Mouse (Mus musculus) ovary, postnatal 14 days (tissue): ENCODE measurements at regions not wholly inside any gene's neighbourhood (a gene's known extent, or its start where the extent isn't known, plus 50 kb on each side); places are given as distances from the start of the nearest gene placed in this dataset.
A peak's percentile ranks its signal among the peaks of the same experiment; 100 is the strongest.
"Not testable (repeated sequence)": the region's sequence is repeated elsewhere in the genome, so short reads cannot be mapped to it uniquely, and the experiment has no call there.

Experiments
- DNase-seq: peaks from one replicate; pipeline ENCODE4 v3.0.0; 2022; ENCODE audit warnings: low spot score

GRCm38 (mm10) chr7:73032316-73032980, 342.9 kb upstream of the Rgma start:
- no peak for DNase-seq

GRCm38 (mm10) chr7:73036801-73037555, 338.3 kb upstream of the Rgma start:
- DNase-seq, result peak; percentile 33

DNA sequence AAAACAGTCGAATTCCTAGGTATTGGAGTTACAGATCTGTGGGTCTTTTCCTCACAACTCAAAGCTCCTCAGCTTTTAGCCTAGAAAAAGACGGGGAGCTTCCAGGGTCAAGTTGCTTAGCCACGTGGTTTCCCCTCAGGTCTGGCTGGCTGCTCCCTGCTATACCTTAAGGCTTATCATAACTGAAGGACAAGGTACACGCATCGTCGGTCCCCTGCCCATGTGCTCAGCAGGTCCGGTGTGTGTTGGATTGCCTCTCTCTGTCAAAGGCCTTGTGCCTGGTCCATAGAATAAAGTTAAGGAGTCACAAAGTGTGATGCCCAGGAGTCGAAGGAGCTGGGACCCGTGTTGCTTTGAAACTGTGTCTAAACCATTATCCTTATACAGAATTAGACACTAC, 337.7 kb upstream of the Rgma start:
- DNase-seq, result no peak

- DNase-seq, result no peak
These were observed 335.4 kb upstream of the Rgma start for GRCm38 (mm10) chr7:73039921-73040320.

- DNase-seq, result no peak
These were observed 331.0 kb upstream of the Rgma start for GRCm38 (mm10) chr7:73044316-73044715.

GRCm38 (mm10) chr7:73055891-73056290, 319.4 kb upstream of the Rgma start:
- no peak for DNase-seq

- DNase-seq, result no peak
These were observed 311.8 kb upstream of the Rgma start for GRCm38 (mm10) chr7:73063556-73063955.

DNA sequence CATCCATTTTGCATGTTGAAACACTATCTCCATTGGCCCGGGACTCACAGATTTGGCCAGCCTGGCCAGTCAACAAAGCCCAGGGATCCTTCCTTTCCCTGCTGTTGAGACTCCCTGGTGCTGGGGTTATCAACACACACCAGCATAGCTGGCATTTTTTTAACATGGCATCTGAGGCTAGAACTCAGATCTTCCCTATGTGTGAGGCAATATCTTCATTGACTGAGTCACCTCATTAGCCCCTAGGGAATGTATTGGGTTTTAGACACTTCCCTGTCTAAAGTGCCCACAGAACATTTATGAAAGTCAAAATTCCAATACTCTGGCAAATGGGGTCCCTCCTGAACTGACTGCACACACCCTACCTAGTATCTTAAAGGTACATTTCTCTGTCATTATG, 306.8 kb upstream of the Rgma start:
- DNase-seq, result no peak

GRCm38 (mm10) chr7:73069352-73069751, 306.0 kb upstream of the Rgma start:
- no peak for DNase-seq

GRCm38 (mm10) chr7:73075391-73075790, 299.9 kb upstream of the Rgma start:
- not testable (repeated sequence) for DNase-seq

GRCm38 (mm10) chr7:73087496-73088185, 287.7 kb upstream of the Rgma start:
- DNase-seq, result no peak

DNA sequence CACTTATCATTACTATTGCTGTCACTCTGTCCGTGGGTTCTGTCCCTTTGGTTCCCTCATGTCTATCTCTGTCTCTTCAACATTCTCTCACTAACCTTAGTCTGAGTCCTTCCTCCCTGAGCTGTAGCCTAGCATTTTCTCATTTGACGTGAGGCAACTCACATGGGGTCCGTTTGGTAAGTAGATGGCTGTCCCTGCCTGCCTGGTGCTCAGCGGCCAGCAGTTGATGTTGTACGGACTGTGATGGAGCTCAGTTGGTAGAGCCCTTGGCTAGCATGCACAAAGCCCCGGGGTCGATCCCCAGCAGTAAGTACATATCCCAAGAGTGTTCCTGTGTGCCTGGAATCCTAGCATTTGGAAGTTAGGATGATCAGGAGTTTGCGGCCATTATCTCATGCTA, 287.0 kb upstream of the Rgma start:
- no peak for DNase-seq

DNA sequence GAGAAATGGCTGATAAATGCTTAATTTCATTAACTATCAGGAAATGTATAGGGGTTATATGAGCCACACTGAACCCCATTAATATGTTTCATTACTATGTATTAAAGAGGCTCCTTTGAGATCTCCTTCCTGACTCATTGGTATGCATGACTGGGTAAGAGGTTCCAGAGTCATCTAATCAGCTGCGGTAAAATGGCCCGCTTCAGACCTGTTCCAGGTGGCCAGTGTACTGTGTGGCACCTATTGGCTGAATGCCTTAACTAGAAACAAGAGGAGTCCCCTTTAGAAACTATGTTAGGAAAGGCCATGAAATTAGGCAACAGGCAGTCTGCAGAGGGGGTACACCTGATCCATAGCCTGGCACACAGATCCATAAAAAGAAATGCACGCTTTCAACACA, 283.6 kb upstream of the Rgma start:
- DNase-seq, result no peak

DNA sequence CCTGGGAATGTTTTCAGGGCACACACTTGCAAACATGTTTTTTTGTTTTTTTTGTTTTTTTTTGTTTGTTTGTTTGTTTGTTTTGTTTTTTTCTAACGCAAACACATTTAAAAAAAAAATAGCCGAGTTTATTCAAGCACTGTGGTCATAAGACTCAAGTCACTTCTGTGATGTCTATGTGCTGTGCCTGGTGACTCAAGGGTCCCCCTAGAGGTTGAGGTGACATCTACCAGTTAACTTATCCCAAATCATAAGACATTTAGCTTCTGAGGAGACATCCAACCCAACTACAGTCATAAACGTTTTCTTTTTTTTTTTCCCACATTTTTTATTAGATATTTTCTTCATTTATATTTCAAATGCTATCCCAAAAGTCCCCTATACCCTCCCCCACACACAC, 281.2 kb upstream of the Rgma start:
- no peak for DNase-seq

GRCm38 (mm10) chr7:73118871-73119270, 256.4 kb upstream of the Rgma start:
- DNase-seq, result peak; percentile 32

DNA sequence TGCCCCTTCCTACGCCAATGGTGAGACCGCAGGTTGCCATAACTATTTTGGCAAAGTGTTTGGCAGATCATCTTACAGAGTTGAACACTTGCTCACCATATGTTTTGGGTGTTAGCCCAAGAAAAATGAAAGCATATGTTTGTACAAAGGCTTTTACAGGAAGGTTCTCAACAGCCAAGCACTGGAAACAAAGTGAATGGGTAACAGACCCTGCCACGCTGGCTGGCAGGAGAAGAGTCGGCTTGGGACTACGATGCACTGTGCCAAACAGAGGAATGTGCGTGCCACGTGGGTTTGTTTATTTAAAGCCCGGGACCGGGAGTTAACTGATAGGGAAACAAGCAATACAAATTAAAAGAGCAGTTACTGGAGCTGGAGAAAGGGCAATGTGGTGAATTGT, 255.0 kb upstream of the Rgma start:
- no peak for DNase-seq

DNA sequence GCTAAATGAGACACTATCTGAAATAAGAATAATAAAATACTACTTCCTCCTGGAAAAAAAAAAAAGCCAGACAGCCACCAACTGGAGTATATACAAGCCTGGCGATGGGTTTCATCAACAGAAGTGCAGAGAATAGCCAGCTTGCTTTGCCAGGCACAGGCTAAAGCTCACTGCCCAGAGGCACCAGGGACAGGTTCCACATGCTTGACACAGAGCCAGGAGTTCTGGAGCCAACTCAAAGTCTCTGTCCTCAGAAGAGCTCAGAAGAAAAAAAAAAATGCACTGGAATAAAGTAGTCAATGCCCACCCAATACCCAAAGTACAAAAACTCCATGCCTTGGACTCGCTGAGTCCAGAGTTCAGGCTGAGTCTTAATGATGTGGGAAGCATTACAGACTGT, 250.3 kb upstream of the Rgma start:
- DNase-seq, result no peak

GRCm38 (mm10) chr7:73125864-73126263, 249.4 kb upstream of the Rgma start:
- no peak for DNase-seq

- DNase-seq, result no peak
These were observed 239.5 kb upstream of the Rgma start for GRCm38 (mm10) chr7:73135786-73136185.

GRCm38 (mm10) chr7:73138269-73138668, 237.0 kb upstream of the Rgma start:
- no peak for DNase-seq

GRCm38 (mm10) chr7:73138861-73139493, 236.3 kb upstream of the Rgma start:
- DNase-seq, result no peak

- no peak for DNase-seq
These were observed 235.4 kb upstream of the Rgma start for GRCm38 (mm10) chr7:73139901-73140300.

DNA sequence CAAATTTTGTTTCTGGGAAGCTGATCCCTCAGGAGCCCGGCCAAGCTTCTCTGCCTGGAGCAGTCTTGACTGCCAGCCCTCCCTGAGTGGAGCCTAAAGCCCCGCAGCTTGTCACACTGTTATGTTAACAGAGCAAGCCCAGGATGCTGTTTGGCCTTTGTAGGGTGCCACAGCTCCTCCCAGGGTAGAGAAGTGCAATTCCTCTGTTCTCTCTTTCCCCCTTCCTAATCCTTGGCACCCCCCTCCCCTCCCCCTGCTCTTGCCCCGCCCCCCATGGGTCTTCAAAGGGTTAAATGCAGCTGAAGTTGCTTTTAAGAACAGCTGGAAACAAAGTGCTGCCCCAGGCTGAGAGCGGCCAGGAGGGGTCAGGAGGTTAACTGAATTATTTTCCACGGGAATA, 234.1 kb upstream of the Rgma start:
- DNase-seq, result no peak
